In genomic region chr19:4046866-4047254, GRCm38 (mm10) we compare ENCODE assay signal across 13 mouse cellular contexts. TPM values are rescaled to one million over a fixed set of nuclear protein-coding genes. Genes with fewer than 3 reads are reported as not detected.
DNase-seq lines count a peak whose midpoint lies in the region; ATAC-seq lines count a peak whose summit lies in the region.
"Had no signal": no experiment of that assay in that cellular context is flagged by ENCODE, and none has a peak within 500 bp of the region (broad histone marks: within the 10 kb centered on the region; RNA-seq: fewer than 3 reads in every experiment).

No protein-coding gene starts in this region.

- peaks cover 13% of the 10 kb centered on the region for H3K4me1 ChIP-seq in stomach, embryonic 15.5 days
- peaks cover 7% of the 10 kb centered on the region for H3K4me1 ChIP-seq in forebrain, embryonic 16.5 days (replicated peaks; ENCODE audit: control insufficient read depth, insufficient read depth, low read length)

- no peak overlapping the region for H3K9ac ChIP-seq in stomach, embryonic 15.5 days
- no peak overlapping the region for H3K9ac ChIP-seq in forebrain, embryonic 16.5 days (replicated peaks; ENCODE audit: low read depth, low read length)
- H3K9ac ChIP-seq: lung, embryonic 15.5 days had no signal

- 0 out of 2 replicates have a peak overlapping the region, but pooled peaks have one; percentile 3 for H3K4me2 ChIP-seq in stomach, embryonic 15.5 days
- no peak overlapping the region for H3K4me2 ChIP-seq in forebrain, embryonic 16.5 days (ENCODE audit: low read length)

- peak; percentile 57 for DNase-seq in spleen, adult 12 weeks (ENCODE audit: low spot score)
- DNase-seq in spleen, postnatal 14 days (ENCODE audit: low spot score in 2 of 2): no peak
- DNase-seq in c-Kit-negative CD71-positive TER-119-positive erythroid progenitor cells, embryonic 14.5 days (ENCODE audit: low read depth, low spot score): peak; percentile 66
- peak; percentile 89 for DNase-seq in large intestine, adult 2 months (ENCODE audit: low read depth, low spot score)
- no peak for DNase-seq in adipocyte (ENCODE audit: low spot score)
- no peak for DNase-seq in neural tube, embryonic 10.5 days (ENCODE audit: extremely low spot score, low spot score)
- DNase-seq: adrenal gland, adult 8-10 months; cerebellum, adult 8-10 months; kidney, adult 9 months had no signal

- 32% methylated on average over 8 of the region's 8 CpGs for WGBS in large intestine, adult 2 months
- 60% methylated on average over 8 of the region's 8 CpGs for WGBS in stomach, embryonic 15.5 days
- 84% methylated on average over 8 of the region's 8 CpGs for WGBS in forebrain, embryonic 16.5 days

- peak; percentile 86 for ATAC-seq in stomach, embryonic 15.5 days (ENCODE audit: insufficient read depth, low FRiP score, low read depth)
- no peak for ATAC-seq in forebrain, embryonic 16.5 days

- H3K9me3 ChIP-seq in stomach, embryonic 15.5 days: no peaks in the 10 kb centered on the region
- no peaks in the 10 kb centered on the region for H3K9me3 ChIP-seq in forebrain, embryonic 16.5 days (ENCODE audit: control insufficient read depth, low read length)
- H3K9me3 ChIP-seq: lung, embryonic 15.5 days had no signal

- H3K4me3 ChIP-seq in stomach, embryonic 15.5 days (replicated peaks): no peak overlapping the region
- no peak overlapping the region for H3K4me3 ChIP-seq in forebrain, embryonic 16.5 days (replicated peaks; ENCODE audit: low read length)
- H3K4me3 ChIP-seq: lung, embryonic 15.5 days had no signal

- H3K27ac ChIP-seq in stomach, embryonic 15.5 days: peak overlapping the region; percentile 93
- H3K27ac ChIP-seq in forebrain, embryonic 16.5 days (ENCODE audit: low read length): no peak overlapping the region

- H3K27me3 ChIP-seq in stomach, embryonic 15.5 days (replicated peaks): no peaks in the 10 kb centered on the region
- H3K27me3 ChIP-seq in forebrain, embryonic 16.5 days (replicated peaks; ENCODE audit: control insufficient read depth, insufficient read depth, low read length): no peaks in the 10 kb centered on the region
- H3K27me3 ChIP-seq: lung, embryonic 15.5 days had no signal

- H3K36me3 ChIP-seq in stomach, embryonic 15.5 days: no peaks in the 10 kb centered on the region
- no peaks in the 10 kb centered on the region for H3K36me3 ChIP-seq in forebrain, embryonic 16.5 days (ENCODE audit: control insufficient read depth, insufficient read depth)
- H3K36me3 ChIP-seq: G1E; lung, embryonic 15.5 days had no signal

RNA-seq across cellular contexts. Expression of gene Gstp2, which starts 1.0 kb away (rescaled TPM):
- 188 and 228 TPM in 2 replicates for polyA plus RNA-seq in large intestine, adult 2 months (2012; rRNA removed)
- polyA plus RNA-seq in stomach, embryonic 15.5 days (2015; fragmentation: Nextera tagmentation; extraction: Ambion mirVana): 13.2 and 19.1 TPM in 2 replicates
- polyA plus RNA-seq in forebrain, embryonic 16.5 days (2015; fragmentation: Nextera tagmentation; extraction: Ambion mirVana): 1.1 and 4.1 TPM in 2 replicates

RNA-seq across cellular contexts. Expression of gene Gstp1, which starts 9.1 kb away (rescaled TPM):
- polyA plus RNA-seq in large intestine, adult 2 months (2012; rRNA removed): 910 and 1,226 TPM in 2 replicates
- 711 and 842 TPM in 2 replicates for polyA plus RNA-seq in stomach, embryonic 15.5 days (2015; fragmentation: Nextera tagmentation; extraction: Ambion mirVana)
- polyA plus RNA-seq in forebrain, embryonic 16.5 days (2015; fragmentation: Nextera tagmentation; extraction: Ambion mirVana): 402 and 460 TPM in 2 replicates

RNA-seq across cellular contexts. Expression of gene Gstp3, which starts 12.5 kb away (rescaled TPM):
- 19.4 and 21.9 TPM in 2 replicates for polyA plus RNA-seq in large intestine, adult 2 months (2012; rRNA removed)
- 3.3 and 7.1 TPM in 2 replicates for polyA plus RNA-seq in stomach, embryonic 15.5 days (2015; fragmentation: Nextera tagmentation; extraction: Ambion mirVana)
- polyA plus RNA-seq in forebrain, embryonic 16.5 days (2015; fragmentation: Nextera tagmentation; extraction: Ambion mirVana): not detected in 2 replicates

RNA-seq across cellular contexts. Expression of gene Ndufv1, which starts 34.3 kb away (rescaled TPM):
- polyA plus RNA-seq in large intestine, adult 2 months (2012; rRNA removed): 152 and 205 TPM in 2 replicates
- 198 and 218 TPM in 2 replicates for polyA plus RNA-seq in stomach, embryonic 15.5 days (2015; fragmentation: Nextera tagmentation; extraction: Ambion mirVana)
- 221 and 239 TPM in 2 replicates for polyA plus RNA-seq in forebrain, embryonic 16.5 days (2015; fragmentation: Nextera tagmentation; extraction: Ambion mirVana)

RNA-seq across cellular contexts. Expression of gene Cabp2, which starts 34.5 kb away (rescaled TPM):
- polyA plus RNA-seq in large intestine, adult 2 months (2012; rRNA removed): not detected in 2 replicates
- polyA plus RNA-seq in stomach, embryonic 15.5 days (2015; fragmentation: Nextera tagmentation; extraction: Ambion mirVana): 3.1 and 3.6 TPM in 2 replicates
- not detected in 2 replicates for polyA plus RNA-seq in forebrain, embryonic 16.5 days (2015; fragmentation: Nextera tagmentation; extraction: Ambion mirVana)
- polyA plus RNA-seq: G1E; lung, embryonic 15.5 days had no signal

Comparison
In these comparisons a context has a peak if more than half of its experiments do, and no peak if none do; other contexts are left out.
1. DNase-seq: peak in spleen, adult 12 weeks (single experiment), c-Kit-negative CD71-positive TER-119-positive erythroid progenitor cells, embryonic 14.5 days (single experiment) and large intestine, adult 2 months (single experiment); none in spleen, postnatal 14 days (0 of 2), adipocyte (single experiment) and neural tube, embryonic 10.5 days (single experiment).